Mouse (Mus musculus): ENCODE data around the gene Gon7.
A peak's percentile ranks its signal among the peaks of the same experiment; 100 is the strongest.

The Gon7 gene

GRCm38 (mm10) chr12:102743036-102743588 lies 14.5 kb downstream of the Gon7 start:
- no peak for DNase-seq (ENCODE audit: low read depth in 1 of 2, low spot score in 2 of 2)

GRCm38 (mm10) chr12:102742056-102742455 lies 15.5 kb downstream of the Gon7 start:
- DNase-seq (ENCODE audit: low read depth in 1 of 2, low spot score in 2 of 2): no peak

DNA sequence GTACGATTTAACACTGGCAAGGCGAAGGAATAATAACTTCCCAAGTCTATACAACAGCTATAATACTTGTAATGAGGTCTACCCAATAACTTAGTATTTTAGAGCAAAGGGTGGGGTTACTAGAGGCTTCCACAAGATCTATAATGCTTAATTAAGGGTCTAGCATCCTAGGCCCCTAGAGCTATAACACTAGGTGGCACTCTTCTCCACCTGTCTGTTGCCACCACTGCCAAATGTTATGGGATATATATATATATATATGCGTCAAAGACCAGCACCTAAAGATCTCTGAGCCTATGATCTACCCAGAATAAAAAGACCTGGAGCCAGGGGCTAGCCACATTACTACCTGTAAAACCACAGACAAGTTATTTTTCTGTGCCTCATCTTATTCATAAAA lies 17.3 kb downstream of the Gon7 start:
- DNase-seq (ENCODE audit: low read depth in 1 of 2, low spot score in 2 of 2): no peak

DNA sequence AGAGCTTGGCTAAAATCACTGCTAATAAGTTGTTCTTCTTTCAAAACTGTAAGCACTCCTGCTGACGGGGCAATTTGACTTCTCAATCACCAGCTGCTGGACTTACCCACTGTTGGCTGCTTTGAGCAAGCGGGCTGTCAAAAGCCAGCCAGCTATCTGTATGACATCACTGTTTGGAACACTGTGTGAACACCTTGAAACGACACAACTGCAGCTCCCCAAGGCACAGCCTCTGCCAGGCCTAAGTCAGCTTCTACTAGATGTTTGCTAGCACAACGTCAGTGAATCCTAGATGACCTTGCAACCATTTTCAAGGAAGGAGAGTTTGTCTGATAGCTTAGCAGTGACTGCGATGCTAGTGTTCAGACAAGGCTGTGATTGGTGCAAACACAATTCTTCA lies 18.5 kb downstream of the Gon7 start:
- no peak for DNase-seq (ENCODE audit: low read depth in 1 of 2, low spot score in 2 of 2)

DNA sequence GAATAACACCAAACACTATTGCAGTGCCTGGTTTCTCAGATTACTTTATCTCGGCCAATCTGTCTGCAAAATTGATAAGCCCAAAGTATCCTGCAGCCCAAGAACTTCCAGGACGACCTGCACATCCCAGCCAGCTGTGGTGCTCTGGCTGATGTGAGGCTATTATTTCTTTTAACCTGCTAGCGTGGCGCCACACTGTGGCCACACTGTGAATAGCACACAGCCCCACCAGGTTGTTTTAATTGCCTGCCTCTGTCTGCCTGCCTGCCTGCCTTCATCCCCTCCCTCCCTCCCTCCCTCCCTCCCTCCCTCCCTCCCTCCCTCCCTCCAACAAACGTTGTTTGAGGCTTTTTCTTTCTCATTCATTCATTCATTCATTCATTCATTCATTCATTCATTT lies 24.2 kb downstream of the Gon7 start:
- peak in 1 of 2 experiments; percentile 49 for DNase-seq (ENCODE audit: low read depth in 1 of 2, low spot score in 2 of 2)

GRCm38 (mm10) chr12:102730798-102731619 lies 26.6 kb downstream of the Gon7 start:
- DNase-seq (ENCODE audit: low read depth in 1 of 2, low spot score in 2 of 2): no peak

GRCm38 (mm10) chr12:102729855-102730797 lies 27.5 kb downstream of the Gon7 start:
- no peak for DNase-seq (ENCODE audit: low read depth in 1 of 2, low spot score in 2 of 2)

- no peak for DNase-seq (ENCODE audit: low read depth in 1 of 2, low spot score in 2 of 2)
Measured at GRCm38 (mm10) chr12:102725761-102726175, 31.8 kb downstream of the Gon7 start.

- no peak for DNase-seq (ENCODE audit: low read depth in 1 of 2, low spot score in 2 of 2)
Measured at GRCm38 (mm10) chr12:102725146-102725545, 32.5 kb downstream of the Gon7 start.

DNA sequence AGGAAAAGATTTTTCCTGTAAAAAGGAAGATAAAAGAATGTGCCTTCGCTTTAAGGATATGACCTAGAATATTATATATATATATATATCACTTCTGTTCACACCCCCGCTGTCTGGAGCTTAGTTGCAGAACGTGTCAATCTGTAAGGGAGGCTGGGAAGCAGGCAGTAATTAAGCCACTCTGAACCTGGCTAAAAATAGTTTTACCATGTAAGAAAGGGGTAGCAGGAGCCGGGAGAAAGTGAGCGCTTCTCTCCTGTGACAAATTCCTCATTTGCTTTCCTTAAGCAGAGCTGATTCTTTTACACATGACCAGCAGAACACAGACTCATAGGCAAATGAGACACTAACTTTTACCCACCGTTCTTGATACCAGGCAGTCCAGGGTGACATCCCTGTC lies 33.7 kb downstream of the Gon7 start:
- no peak for DNase-seq (ENCODE audit: low read depth in 1 of 2, low spot score in 2 of 2)

GRCm38 (mm10) chr12:102722966-102723365 lies 34.6 kb downstream of the Gon7 start:
- no peak for DNase-seq (ENCODE audit: low read depth in 1 of 2, low spot score in 2 of 2)

GRCm38 (mm10) chr12:102722451-102722850 lies 35.2 kb downstream of the Gon7 start:
- no peak for DNase-seq (ENCODE audit: low read depth in 1 of 2, low spot score in 2 of 2)

DNA sequence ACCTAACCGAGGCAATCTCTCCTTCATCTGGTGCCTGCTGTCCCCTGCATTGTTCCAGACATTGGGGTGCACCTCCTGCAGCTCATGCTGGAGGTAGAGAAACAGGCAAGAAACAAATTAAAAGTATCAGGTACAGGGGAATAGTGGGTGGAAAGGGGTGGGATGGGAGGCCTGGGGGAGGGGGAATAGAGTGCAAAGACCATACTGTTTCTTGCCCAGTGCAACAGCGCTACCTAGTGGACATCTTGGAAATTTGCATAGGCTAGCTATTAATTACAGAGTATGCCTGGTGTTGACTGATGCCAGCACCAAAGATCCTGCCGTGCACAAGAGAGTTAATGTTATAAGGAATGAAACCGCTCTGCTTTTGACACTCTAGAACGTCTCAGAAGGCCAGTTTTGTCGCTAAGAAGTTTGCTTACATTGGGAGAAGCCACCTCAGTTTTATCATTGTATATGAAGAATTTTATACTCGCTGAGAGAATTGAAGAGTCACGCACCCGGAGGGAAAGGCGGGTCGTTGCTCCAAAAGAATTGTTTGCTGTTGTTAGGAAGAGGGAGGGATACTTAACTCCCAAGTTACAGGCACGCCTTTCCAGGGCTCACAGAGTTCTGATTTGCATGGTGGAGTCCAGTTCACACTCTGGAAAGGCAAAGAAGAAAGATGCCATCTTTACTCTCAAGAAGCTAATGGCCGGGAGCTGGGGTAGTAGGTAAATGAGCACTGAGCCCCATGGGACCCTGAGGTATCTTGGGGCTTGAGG lies 37.9 kb downstream of the Gon7 start:
- no peak for DNase-seq (ENCODE audit: low read depth in 1 of 2, low spot score in 2 of 2)

- DNase-seq (ENCODE audit: low read depth in 1 of 2, low spot score in 2 of 2): no peak
Measured at GRCm38 (mm10) chr12:102714654-102715395, 42.8 kb downstream of the Gon7 start.

GRCm38 (mm10) chr12:102714116-102714515 lies 43.5 kb downstream of the Gon7 start:
- no peak for DNase-seq (ENCODE audit: low read depth in 1 of 2, low spot score in 2 of 2)

DNA sequence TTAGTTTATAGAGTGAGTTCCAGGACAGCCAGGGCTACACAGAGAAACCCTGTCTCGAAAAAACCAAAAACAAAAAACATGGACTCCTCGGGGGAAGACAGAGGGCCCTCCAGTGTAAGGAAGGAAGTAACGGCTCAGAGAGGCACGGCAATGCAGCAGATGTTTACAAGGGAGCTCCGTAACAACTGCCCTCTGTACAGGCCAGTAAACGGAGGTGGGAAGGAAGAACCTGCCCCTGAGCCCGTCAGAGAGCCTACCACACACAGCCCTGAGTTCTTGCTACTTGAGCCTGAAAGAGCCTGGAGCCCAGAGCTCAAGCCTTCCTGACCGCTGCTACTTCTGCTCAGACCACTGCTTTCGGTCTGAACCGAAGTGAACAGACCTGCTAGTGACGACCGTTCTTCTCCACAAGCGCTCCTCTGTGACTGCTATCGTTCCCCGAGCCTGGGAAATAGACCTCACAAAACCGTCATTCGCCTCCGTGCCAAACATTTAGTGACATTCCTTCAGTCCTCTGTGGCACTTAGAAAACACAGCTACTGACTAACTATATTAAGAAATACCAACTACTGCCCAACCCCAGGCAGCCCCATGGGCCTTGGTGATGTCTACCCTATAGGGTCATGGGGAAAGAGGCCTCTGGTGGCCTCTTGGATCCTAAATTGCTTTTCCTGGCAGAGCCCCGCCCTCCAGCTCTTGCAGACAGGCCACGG lies 44.3 kb downstream of the Gon7 start:
- DNase-seq (ENCODE audit: low read depth in 1 of 2, low spot score in 2 of 2): no peak

DNA sequence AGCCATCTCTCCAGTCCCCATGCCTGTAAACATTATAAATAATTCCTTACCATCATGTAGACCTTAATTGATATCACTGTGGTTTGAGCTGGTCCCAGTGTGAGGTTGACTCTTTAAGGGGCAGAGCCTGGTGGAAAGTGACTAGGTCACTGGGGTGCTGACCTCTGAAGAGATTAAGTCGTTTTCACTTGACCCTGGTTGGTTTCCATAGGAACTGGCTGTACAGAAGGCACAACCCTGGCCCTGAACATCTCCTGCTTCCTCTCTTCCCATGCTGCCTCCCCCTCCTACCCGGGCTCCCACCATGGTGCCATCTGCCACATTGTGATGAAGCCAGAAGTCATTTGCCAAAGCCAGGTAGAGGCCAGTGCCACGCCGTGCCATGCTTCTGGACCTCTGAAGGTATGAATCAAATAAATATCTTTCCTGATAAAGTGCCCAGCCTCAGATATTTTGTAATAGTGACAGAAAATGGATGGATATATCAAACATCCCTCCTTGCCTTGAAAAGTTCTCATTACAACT lies 46.7 kb downstream of the Gon7 start:
- DNase-seq (ENCODE audit: low read depth in 1 of 2, low spot score in 2 of 2): no peak

DNA sequence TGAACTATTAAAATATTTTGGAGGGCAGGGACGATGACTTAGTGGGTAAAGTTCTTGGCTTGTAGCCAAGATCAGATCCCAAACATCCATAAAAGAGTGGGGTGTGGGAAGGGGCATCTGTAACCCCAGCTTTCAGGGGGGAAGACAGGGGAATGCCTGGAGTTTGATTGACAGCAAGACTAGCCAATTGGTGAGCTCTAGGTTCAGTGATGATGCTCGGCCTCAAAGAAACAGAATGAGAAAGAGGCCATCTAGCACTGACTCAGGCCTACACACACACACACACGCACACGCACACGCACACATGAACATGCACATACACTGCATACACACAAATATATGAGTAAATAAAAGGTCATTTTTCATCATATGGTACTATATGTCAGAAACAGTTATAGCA lies 47.7 kb downstream of the Gon7 start:
- DNase-seq (ENCODE audit: low read depth in 1 of 2, low spot score in 2 of 2): no peak

GRCm38 (mm10) chr12:102708220-102708619 lies 49.4 kb downstream of the Gon7 start:
- no peak for DNase-seq (ENCODE audit: low read depth in 1 of 2, low spot score in 2 of 2)
